Mouse (Mus musculus): Measurements from ENCODE around the gene Fndc10. TPM values are rescaled to one million over a fixed set of nuclear protein-coding genes. Genes with fewer than 3 reads are reported as not detected.
A peak's percentile ranks its signal among the peaks of the same experiment; 100 is the strongest.

The Fndc10 gene
- polyA plus RNA-seq, 1 experiment from 2014 or later, result 2.4 TPM

DNA sequence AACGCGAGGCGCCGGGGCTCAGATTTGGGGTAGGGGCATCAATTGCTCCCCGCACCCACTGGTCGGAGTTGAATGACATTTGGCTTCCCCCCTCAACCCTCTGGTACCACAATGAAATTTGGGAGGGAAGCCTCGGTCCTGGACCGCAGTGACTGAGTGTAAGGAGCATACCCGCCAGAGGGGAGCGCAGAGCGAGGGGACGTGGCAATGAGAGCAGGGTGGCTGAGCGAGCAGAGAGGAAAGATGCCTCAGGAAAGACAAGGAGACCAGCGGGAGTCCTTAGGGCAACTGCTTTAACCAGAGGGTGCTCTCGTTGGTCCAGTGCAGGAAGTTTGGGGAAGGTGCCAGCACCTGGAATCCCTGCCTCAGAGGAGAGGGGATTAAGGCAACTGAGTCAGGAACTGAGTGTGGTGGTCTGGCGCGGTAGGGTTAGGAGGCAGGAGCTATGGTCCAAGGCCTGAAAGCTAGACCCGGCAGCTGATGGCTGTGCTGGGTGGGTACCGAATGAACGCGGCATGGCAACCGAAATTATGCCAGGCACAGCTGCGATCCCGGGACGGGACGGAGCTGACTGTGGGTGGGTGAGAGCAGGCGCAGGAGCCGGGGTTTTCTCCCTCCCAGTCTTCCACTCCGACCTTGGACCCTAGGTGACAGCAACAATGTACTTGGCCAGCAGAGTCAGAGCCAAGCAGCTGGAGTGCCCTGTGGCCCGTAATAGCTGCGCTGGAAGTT, 40.5 kb upstream of the Fndc10 start:
- H3K4me1 ChIP-seq (ENCODE audit: control insufficient read depth in 2 of 2, insufficient read depth in 2 of 2, low read length in 2 of 2), result peaks cover 37 to 40% of the 10 kb centered on the region in 2 experiments
- H3K9me3 ChIP-seq (ENCODE audit: control insufficient read depth, low read length), result no peaks in the 10 kb centered on the region
- 1% methylated on average over 31 of the region's 31 CpGs for WGBS
- peak overlapping the region; percentile 90 for H3K4me2 ChIP-seq (ENCODE audit: low read length)
- peaks cover 47% of the 10 kb centered on the region for H3K36me3 ChIP-seq (ENCODE audit: control insufficient read depth, insufficient read depth, low read length)
- peak overlapping the region; percentile 57 to 64 for H3K4me3 ChIP-seq (ENCODE audit: control insufficient read depth in 1 of 2, insufficient read depth in 1 of 2, low read depth in 1 of 2, low read length in 2 of 2)
- no peak for ATAC-seq (ENCODE audit: insufficient number of reproducible peaks, insufficient read depth, low FRiP score, low read depth)
- H3K27me3 ChIP-seq (ENCODE audit: control insufficient read depth, insufficient read depth, low read length), result peaks cover 13% of the 10 kb centered on the region
- H3K27ac ChIP-seq (replicated peaks in 1 of 2; ENCODE audit: control insufficient read depth in 1 of 2, insufficient read depth in 1 of 2, low read depth in 2 of 2, low read length in 2 of 2), result peak overlapping the region; percentile 75 to 87
- peak overlapping the region; percentile 80 for H3K9ac ChIP-seq (ENCODE audit: low read length)

DNA sequence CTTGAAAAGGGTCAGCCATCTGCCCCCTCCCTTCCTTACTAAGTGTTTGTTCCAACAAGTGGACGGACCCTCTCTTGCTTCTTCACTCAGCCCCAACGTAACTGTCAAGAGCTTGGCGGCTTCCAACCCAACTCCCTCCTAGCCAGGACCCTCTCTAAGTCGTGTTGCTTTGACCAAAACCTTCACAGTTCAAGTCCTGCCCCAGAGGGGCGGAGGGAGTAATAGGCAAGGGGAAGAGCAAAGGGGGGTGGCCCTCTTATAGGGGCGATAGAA, 40.0 kb upstream of the Fndc10 start:
- Histone ChIP-seq H3K4me3 (ENCODE audit: control insufficient read depth in 1 of 2, insufficient read depth in 1 of 2, low read depth in 1 of 2, low read length in 2 of 2) (peak overlapping the region; percentile 57 to 64; a peak in 3 of 4 replicates), H3K36me3 (ENCODE audit: control insufficient read depth, insufficient read depth, low read length) (peaks cover 47% of the 10 kb centered on the region), H3K9me3 (ENCODE audit: control insufficient read depth, low read length) (no peaks in the 10 kb centered on the region), H3K27me3 (ENCODE audit: control insufficient read depth, insufficient read depth, low read length) (peaks cover 13% of the 10 kb centered on the region), H3K4me1 (ENCODE audit: control insufficient read depth in 2 of 2, insufficient read depth in 2 of 2, low read length in 2 of 2) (peaks cover 37 to 40% of the 10 kb centered on the region in 2 experiments), H3K27ac (replicated peaks in 1 of 2; ENCODE audit: control insufficient read depth in 1 of 2, insufficient read depth in 1 of 2, low read depth in 2 of 2, low read length in 2 of 2) (peak overlapping the region in 1 of 2 experiments; percentile 87; a peak in 2 of 4 replicates), H3K4me2 (ENCODE audit: low read length) (peak overlapping the region; percentile 90), H3K9ac (ENCODE audit: low read length) (peak overlapping the region; percentile 80)
- no peak for ATAC-seq (ENCODE audit: insufficient number of reproducible peaks, insufficient read depth, low FRiP score, low read depth)
- WGBS, result 3% methylated on average over 6 of the region's 6 CpGs

DNA sequence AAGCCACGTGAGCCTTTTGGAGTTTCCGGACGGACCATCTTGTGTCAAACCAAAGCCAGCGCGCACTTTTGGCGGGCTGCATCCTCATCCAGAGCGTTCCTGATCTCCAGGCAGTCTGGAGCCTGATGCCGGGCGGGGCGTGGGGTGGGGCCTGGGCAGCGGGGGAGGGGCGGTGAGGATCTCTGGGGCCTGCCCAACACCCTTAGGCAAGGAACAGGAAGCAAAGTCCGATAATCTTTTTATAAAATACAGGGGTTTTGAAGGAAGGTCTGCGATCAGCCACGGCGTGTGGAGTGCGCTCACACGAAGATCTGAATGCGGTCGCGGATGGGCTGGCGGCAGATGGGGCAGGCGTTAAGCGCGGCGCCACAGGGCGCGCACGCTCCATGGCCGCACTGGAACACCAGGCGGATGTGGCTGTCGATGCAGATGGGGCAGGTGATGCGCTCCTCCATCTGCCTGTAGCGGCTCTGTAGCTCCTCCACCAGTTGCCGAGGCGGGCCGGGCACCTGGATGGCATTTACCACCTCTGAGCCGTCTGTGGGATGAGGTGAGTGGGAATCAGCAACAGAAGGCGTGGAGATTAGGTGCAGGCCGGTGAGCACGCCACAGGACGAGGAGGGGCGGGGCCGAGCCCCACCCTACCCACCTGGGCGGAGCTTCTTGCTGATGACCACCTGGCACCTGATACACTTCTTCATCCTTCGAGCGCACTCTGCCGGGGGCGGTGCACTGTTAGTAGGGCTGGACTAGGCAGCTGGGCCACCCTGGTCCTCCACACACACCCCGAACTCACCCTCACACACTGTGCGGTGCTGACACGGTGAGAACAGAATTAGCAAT, 39.5 kb upstream of the Fndc10 start:
- H3K4me3 ChIP-seq (ENCODE audit: control insufficient read depth in 1 of 2, insufficient read depth in 1 of 2, low read depth in 1 of 2, low read length in 2 of 2), result peak overlapping the region; percentile 57 to 64
- peak overlapping the region in 1 of 2 experiments; percentile 87; a peak in 2 of 4 replicates for H3K27ac ChIP-seq (replicated peaks in 1 of 2; ENCODE audit: control insufficient read depth in 1 of 2, insufficient read depth in 1 of 2, low read depth in 2 of 2, low read length in 2 of 2)
- no peaks in the 10 kb centered on the region for H3K9me3 ChIP-seq (ENCODE audit: control insufficient read depth, low read length)
- peaks cover 13% of the 10 kb centered on the region for H3K27me3 ChIP-seq (ENCODE audit: control insufficient read depth, insufficient read depth, low read length)
- peak overlapping the region; percentile 90 for H3K4me2 ChIP-seq (ENCODE audit: low read length)
- H3K36me3 ChIP-seq (ENCODE audit: control insufficient read depth, insufficient read depth, low read length), result peaks cover 45% of the 10 kb centered on the region
- 2% methylated on average over 52 of the region's 52 CpGs for WGBS
- peak overlapping the region; percentile 80 for H3K9ac ChIP-seq (ENCODE audit: low read length)
- H3K4me1 ChIP-seq (ENCODE audit: control insufficient read depth in 2 of 2, insufficient read depth in 2 of 2, low read length in 2 of 2), result peaks cover 37 to 40% of the 10 kb centered on the region in 2 experiments
- no peak for ATAC-seq (ENCODE audit: insufficient number of reproducible peaks, insufficient read depth, low FRiP score, low read depth)

DNA sequence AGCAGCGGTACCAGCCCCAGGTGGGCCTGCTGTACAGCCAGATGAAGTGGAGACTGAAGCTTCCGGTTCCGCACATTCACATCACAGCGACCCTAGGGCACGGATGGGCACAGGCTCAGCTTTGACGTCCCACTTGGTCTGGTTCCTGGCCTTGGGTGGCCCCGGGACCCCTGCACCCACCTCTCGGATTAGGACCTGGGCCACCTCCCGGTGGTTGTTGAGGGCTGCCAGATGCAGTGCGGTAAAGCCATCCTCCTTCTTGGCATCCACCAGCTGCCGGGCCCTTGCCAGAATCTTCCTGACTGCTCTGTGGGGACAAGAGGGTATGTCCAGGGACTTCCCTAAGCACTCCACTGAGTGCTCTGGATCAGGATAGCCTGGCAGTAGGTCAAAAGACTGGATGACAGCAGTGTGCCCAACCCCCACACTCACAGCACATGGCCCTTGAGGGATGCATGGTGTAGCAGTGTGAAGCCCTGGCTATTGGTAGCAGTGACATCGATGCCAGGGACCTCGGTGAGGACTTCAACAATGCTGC, 37.9 kb upstream of the Fndc10 start:
- peaks cover 13% of the 10 kb centered on the region for H3K27me3 ChIP-seq (ENCODE audit: control insufficient read depth, insufficient read depth, low read length)
- no peak overlapping the region for H3K27ac ChIP-seq (replicated peaks in 1 of 2; ENCODE audit: control insufficient read depth in 1 of 2, insufficient read depth in 1 of 2, low read depth in 2 of 2, low read length in 2 of 2)
- H3K9me3 ChIP-seq (ENCODE audit: control insufficient read depth, low read length), result no peaks in the 10 kb centered on the region
- WGBS, result 86% methylated on average over 13 of the region's 13 CpGs
- no peak overlapping the region for H3K4me2 ChIP-seq (ENCODE audit: low read length)
- no peak overlapping the region for H3K4me3 ChIP-seq (ENCODE audit: control insufficient read depth in 1 of 2, insufficient read depth in 1 of 2, low read depth in 1 of 2, low read length in 2 of 2)
- no peak for ATAC-seq (ENCODE audit: insufficient number of reproducible peaks, insufficient read depth, low FRiP score, low read depth)
- peaks cover 31% of the 10 kb centered on the region for H3K36me3 ChIP-seq (ENCODE audit: control insufficient read depth, insufficient read depth, low read length)
- no peak overlapping the region for H3K9ac ChIP-seq (ENCODE audit: low read length)
- H3K4me1 ChIP-seq (ENCODE audit: control insufficient read depth in 2 of 2, insufficient read depth in 2 of 2, low read length in 2 of 2), result peaks cover 39 to 47% of the 10 kb centered on the region in 2 experiments

DNA sequence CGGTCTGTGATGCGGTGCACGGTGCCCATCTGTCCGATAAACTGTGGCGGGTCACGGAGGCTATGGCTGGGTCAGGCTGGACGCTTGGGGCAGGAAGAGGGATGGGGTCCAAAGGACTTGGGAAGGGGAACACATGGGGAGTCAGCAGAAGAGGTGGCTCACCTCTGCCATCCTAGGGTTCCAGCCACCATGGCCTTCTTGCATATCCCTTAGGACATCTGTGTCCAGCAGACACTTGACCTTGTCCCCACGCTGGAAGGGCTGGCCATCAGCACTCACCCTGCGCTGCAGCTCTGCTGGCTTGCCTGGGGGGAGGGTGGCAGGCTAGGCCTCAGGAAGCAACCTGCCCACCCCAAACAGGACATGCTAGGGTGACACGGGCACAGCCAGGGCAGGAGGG, 35.2 kb upstream of the Fndc10 start:
- peaks cover 10% of the 10 kb centered on the region for H3K27me3 ChIP-seq (ENCODE audit: control insufficient read depth, insufficient read depth, low read length)
- peaks cover 19 to 32% of the 10 kb centered on the region in 2 experiments for H3K4me1 ChIP-seq (ENCODE audit: control insufficient read depth in 2 of 2, insufficient read depth in 2 of 2, low read length in 2 of 2)
- no peak for ATAC-seq (ENCODE audit: insufficient number of reproducible peaks, insufficient read depth, low FRiP score, low read depth)
- H3K9ac ChIP-seq (ENCODE audit: low read length), result no peak overlapping the region
- H3K4me2 ChIP-seq (ENCODE audit: low read length), result no peak overlapping the region
- H3K36me3 ChIP-seq (ENCODE audit: control insufficient read depth, insufficient read depth, low read length), result peaks cover 38% of the 10 kb centered on the region
- H3K9me3 ChIP-seq (ENCODE audit: control insufficient read depth, low read length), result no peaks in the 10 kb centered on the region
- WGBS, result 85% methylated on average over 10 of the region's 10 CpGs
- H3K27ac ChIP-seq (replicated peaks in 1 of 2; ENCODE audit: control insufficient read depth in 1 of 2, insufficient read depth in 1 of 2, low read depth in 2 of 2, low read length in 2 of 2), result no peak overlapping the region
- no peak overlapping the region for H3K4me3 ChIP-seq (ENCODE audit: control insufficient read depth in 1 of 2, insufficient read depth in 1 of 2, low read depth in 1 of 2, low read length in 2 of 2)

DNA sequence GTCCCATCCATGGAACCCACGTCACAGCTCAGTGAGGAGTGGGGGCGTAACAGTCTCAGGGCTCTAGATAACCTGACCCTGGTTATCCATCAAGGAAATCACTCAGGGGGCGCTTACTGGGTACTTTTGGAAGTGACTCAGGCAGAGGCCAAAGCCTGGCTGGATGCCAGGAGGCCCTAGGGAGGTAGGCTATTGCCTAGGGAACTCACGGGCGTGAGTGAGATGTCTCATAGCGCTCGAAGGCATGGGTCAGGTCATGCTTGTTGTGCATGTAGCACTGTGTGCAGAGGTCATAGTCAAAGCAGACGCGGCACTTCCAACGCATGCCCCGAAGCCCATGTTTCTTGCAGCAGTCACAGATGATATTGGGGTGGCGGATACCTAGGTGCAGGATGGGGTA, 33.5 kb upstream of the Fndc10 start:
- H3K4me3 ChIP-seq (ENCODE audit: control insufficient read depth in 1 of 2, insufficient read depth in 1 of 2, low read depth in 1 of 2, low read length in 2 of 2), result no peak overlapping the region
- no peak overlapping the region for H3K9ac ChIP-seq (ENCODE audit: low read length)
- no peak overlapping the region for H3K4me2 ChIP-seq (ENCODE audit: low read length)
- H3K27me3 ChIP-seq (ENCODE audit: control insufficient read depth, insufficient read depth, low read length), result no peaks in the 10 kb centered on the region
- H3K27ac ChIP-seq (replicated peaks in 1 of 2; ENCODE audit: control insufficient read depth in 1 of 2, insufficient read depth in 1 of 2, low read depth in 2 of 2, low read length in 2 of 2), result peak overlapping the region in 1 of 2 experiments; percentile 33; a peak in 1 of 4 replicates
- H3K4me1 ChIP-seq (ENCODE audit: control insufficient read depth in 2 of 2, insufficient read depth in 2 of 2, low read length in 2 of 2), result peaks cover 7 to 17% of the 10 kb centered on the region in 2 experiments
- WGBS, result 54% methylated on average over 12 of the region's 12 CpGs
- ATAC-seq (ENCODE audit: insufficient number of reproducible peaks, insufficient read depth, low FRiP score, low read depth), result peak; percentile 32; the same call in 1 of the 2 replicates
- H3K9me3 ChIP-seq (ENCODE audit: control insufficient read depth, low read length), result no peaks in the 10 kb centered on the region
- peaks cover 49% of the 10 kb centered on the region for H3K36me3 ChIP-seq (ENCODE audit: control insufficient read depth, insufficient read depth, low read length)

DNA sequence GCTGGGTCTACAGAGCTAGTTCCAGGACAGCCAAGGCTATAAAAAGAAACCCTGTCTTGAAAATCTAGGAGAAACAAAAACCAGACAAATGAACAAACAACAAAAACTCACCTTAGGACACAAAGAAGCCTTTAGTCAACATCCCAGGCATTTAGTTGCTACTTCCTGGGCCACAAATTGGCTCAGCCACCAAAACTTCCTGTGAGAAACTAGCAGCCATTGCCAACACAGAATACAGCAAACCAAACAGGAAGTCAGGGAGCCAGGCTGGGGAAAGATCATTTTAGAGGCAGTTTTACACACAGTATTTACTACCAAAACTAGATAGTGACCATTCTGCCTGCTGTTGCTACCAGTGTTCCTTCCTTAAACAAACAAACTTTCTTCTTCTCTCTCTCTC, 27.2 kb upstream of the Fndc10 start:
- no peaks in the 10 kb centered on the region for H3K9me3 ChIP-seq (ENCODE audit: control insufficient read depth, low read length)
- H3K27me3 ChIP-seq (ENCODE audit: control insufficient read depth, insufficient read depth, low read length), result no peaks in the 10 kb centered on the region
- no peak overlapping the region for H3K4me3 ChIP-seq (ENCODE audit: control insufficient read depth in 1 of 2, insufficient read depth in 1 of 2, low read depth in 1 of 2, low read length in 2 of 2)
- no peak overlapping the region for H3K9ac ChIP-seq (ENCODE audit: low read length)
- no peak for ATAC-seq (ENCODE audit: insufficient number of reproducible peaks, insufficient read depth, low FRiP score, low read depth)
- H3K27ac ChIP-seq (replicated peaks in 1 of 2; ENCODE audit: control insufficient read depth in 1 of 2, insufficient read depth in 1 of 2, low read depth in 2 of 2, low read length in 2 of 2), result 0 out of 4 replicates have a peak overlapping the region, but pooled peaks of 1 of the 2 experiments have one; percentile 9
- peaks cover 30% of the 10 kb centered on the region for H3K36me3 ChIP-seq (ENCODE audit: control insufficient read depth, insufficient read depth, low read length)
- H3K4me2 ChIP-seq (ENCODE audit: low read length), result no peak overlapping the region
- H3K4me1 ChIP-seq (ENCODE audit: control insufficient read depth in 2 of 2, insufficient read depth in 2 of 2, low read length in 2 of 2), result peaks cover 3 to 13% of the 10 kb centered on the region in 2 experiments

Measured in heart, embryonic 14.5 days (tissue).